Mouse (Mus musculus): Measurements from ENCODE around the gene Serpinb2. TPM values are rescaled to one million over a fixed set of nuclear protein-coding genes. Genes with fewer than 3 reads are reported as not detected.

The Serpinb2 gene
- polyA plus RNA-seq (2012; rRNA removed): 0.19 and 0.22 TPM in 2 replicates

- no peak for DNase-seq (ENCODE audit: low spot score)
Measured at GRCm38 (mm10) chr1:107511252-107511651, at the start of gene Serpinb2. TSS of gene Serpinb2 (plus strand) at chr1:107511423.

GRCm38 (mm10) chr1:107479909-107480308 lies 31.3 kb upstream of the Serpinb2 start:
- no peak for DNase-seq (ENCODE audit: low spot score)

- DNase-seq (ENCODE audit: low spot score): peak; percentile 43
Measured at GRCm38 (mm10) chr1:107481452-107481851, 29.8 kb upstream of the Serpinb2 start.

- DNase-seq (ENCODE audit: low spot score): no peak
Measured at GRCm38 (mm10) chr1:107489577-107489976, 21.6 kb upstream of the Serpinb2 start.

GRCm38 (mm10) chr1:107496789-107497188 lies 14.4 kb upstream of the Serpinb2 start:
- no peak for DNase-seq (ENCODE audit: low spot score)

GRCm38 (mm10) chr1:107502025-107502424 lies 9.2 kb upstream of the Serpinb2 start:
- no peak for DNase-seq (ENCODE audit: low spot score)

GRCm38 (mm10) chr1:107503294-107503693 lies 7.9 kb upstream of the Serpinb2 start:
- DNase-seq (ENCODE audit: low spot score): no peak

GRCm38 (mm10) chr1:107505898-107506562 lies 5.2 kb upstream of the Serpinb2 start:
- DNase-seq (ENCODE audit: low spot score): no peak

- DNase-seq (ENCODE audit: low spot score): no peak
Measured at GRCm38 (mm10) chr1:107512194-107513138, 1.2 kb downstream of the Serpinb2 start.

- no peak for DNase-seq (ENCODE audit: low spot score)
Measured at GRCm38 (mm10) chr1:107513530-107513929, 2.3 kb downstream of the Serpinb2 start.

- DNase-seq (ENCODE audit: low spot score): no peak
Measured at GRCm38 (mm10) chr1:107515839-107516498, 4.7 kb downstream of the Serpinb2 start.

- no peak for DNase-seq (ENCODE audit: low spot score)
Measured at GRCm38 (mm10) chr1:107525592-107525991, 14.4 kb downstream of the Serpinb2 start.

- no peak for DNase-seq (ENCODE audit: low spot score)
Measured at GRCm38 (mm10) chr1:107528325-107529078, 17.3 kb downstream of the Serpinb2 start.

- no peak for DNase-seq (ENCODE audit: low spot score)
Measured at GRCm38 (mm10) chr1:107529365-107530052, 18.3 kb downstream of the Serpinb2 start.

GRCm38 (mm10) chr1:107533736-107534135 lies 22.5 kb downstream of the Serpinb2 start:
- DNase-seq (ENCODE audit: low spot score): no peak

- DNase-seq (ENCODE audit: low spot score): no peak
Measured at GRCm38 (mm10) chr1:107537435-107537834, 26.2 kb downstream of the Serpinb2 start.

GRCm38 (mm10) chr1:107559494-107559893 lies 48.3 kb downstream of the Serpinb2 start:
- no peak for DNase-seq (ENCODE audit: low spot score)

GRCm38 (mm10) chr1:107562110-107562509 lies 50.9 kb downstream of the Serpinb2 start:
- no peak for DNase-seq (ENCODE audit: low spot score)

- no peak for DNase-seq (ENCODE audit: low spot score)
Measured at GRCm38 (mm10) chr1:107565644-107566043, 54.4 kb downstream of the Serpinb2 start.

GRCm38 (mm10) chr1:107576094-107576493 lies 64.9 kb downstream of the Serpinb2 start:
- DNase-seq (ENCODE audit: low spot score): no peak

GRCm38 (mm10) chr1:107577514-107577913 lies 66.3 kb downstream of the Serpinb2 start:
- no peak for DNase-seq (ENCODE audit: low spot score)
